Mouse (Mus musculus): Measurements from ENCODE around the gene Nfix. TPM values are rescaled to one million over a fixed set of nuclear protein-coding genes. Genes with fewer than 3 reads are reported as not detected.

Nfix gene
- polyA plus RNA-seq, 1 experiment, result 1.2 TPM

DNA sequence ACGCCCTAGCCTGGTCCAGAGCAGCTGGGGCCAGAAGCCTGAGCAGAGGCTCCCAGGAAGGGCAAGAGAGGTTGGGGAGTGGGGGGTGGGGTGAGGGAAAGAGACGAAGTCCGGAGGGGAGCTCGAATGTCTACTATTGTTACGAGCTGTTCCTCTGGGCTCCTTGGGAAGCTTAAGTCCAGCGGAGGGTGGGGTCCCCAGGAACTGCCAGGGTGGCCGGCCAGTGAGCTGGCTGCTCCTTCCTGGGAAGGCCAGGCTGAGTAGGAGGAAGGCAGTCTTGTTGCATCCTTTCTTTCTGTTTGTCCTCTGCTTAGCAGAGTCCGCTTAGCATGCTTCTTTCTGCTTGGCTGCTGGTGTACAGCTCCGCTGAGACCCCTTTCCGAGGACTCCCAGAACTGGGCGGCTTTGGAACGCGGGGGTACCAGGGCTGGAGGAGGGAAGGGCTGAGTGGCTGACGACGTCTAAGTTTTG is 92.0 kb downstream of the Nfix start:
- no peak overlapping the region for H3K27ac ChIP-seq (ENCODE audit: insufficient read depth, low read length)
- H3K4me3 ChIP-seq (ENCODE audit: low read depth, low read length), result no peak overlapping the region
- H3K9me3 ChIP-seq (replicated peaks; ENCODE audit: control insufficient read depth, insufficient read depth, low read length, poor library complexity, severe bottlenecking), result no peaks in the 10 kb centered on the region
- H3K4me1 ChIP-seq (ENCODE audit: control insufficient read depth, insufficient read depth, low read length), result no peaks in the 10 kb centered on the region
- no peaks in the 10 kb centered on the region for H3K36me3 ChIP-seq (ENCODE audit: control insufficient read depth, insufficient read depth, low read length, poor library complexity, severe bottlenecking)
- H3K9ac ChIP-seq (ENCODE audit: low read depth, poor library complexity, severe bottlenecking), result 0 out of 2 replicates have a peak overlapping the region, but pooled peaks have one; percentile 8
- TF ChIP-seq EP300 (IDR thresholded peaks at IDR 0.05; ENCODE audit: insufficient read depth, low read depth, low read length), result no peak
- TF ChIP-seq POLR2A (IDR thresholded peaks at IDR 0.05; ENCODE audit: insufficient read depth, low read length), result no peak
- no peak for TF ChIP-seq CTCF (IDR thresholded peaks at IDR 0.05; ENCODE audit: low read depth, low read length)
- H3K27me3 ChIP-seq (ENCODE audit: control insufficient read depth, insufficient read depth, low read length, poor library complexity, severe bottlenecking), result peaks cover 22% of the 10 kb centered on the region

DNA sequence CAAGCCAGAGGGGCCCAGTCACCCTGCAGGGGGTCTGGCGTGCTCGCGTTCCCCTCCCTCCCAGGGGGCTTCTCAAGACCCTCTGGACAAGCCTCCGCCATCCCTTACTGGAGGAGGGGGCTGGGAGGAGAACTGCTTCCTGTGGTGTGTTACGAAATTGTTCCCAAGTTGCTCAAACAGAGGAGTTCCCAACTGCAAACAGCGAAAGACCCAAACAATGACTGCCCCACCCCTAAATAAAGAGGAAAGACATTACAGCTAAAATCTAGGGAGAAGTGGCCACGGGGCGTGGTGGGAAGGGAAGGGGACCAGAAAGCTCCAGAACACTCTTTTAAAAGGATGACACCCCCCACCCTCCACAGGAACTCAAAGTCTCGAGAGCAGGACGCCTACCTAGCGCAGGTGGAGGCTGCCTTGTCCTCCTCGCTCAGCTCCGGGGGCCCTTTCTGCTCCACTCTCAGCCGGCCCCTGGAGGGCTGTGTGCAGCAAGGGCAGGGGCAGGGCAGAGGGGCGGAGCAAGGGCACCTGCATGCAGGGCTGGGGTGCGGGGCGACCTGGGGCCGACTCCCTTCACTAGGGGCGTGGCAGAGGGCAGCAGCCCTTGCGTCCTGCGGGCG is 92.8 kb downstream of the Nfix start:
- Histone ChIP-seq H3K27me3 (ENCODE audit: control insufficient read depth, insufficient read depth, low read length, poor library complexity, severe bottlenecking) (peaks cover 22% of the 10 kb centered on the region), H3K36me3 (ENCODE audit: control insufficient read depth, insufficient read depth, low read length, poor library complexity, severe bottlenecking) (no peaks in the 10 kb centered on the region), H3K4me3 (ENCODE audit: low read depth, low read length) (peak overlapping the region; percentile 40), H3K9ac (ENCODE audit: low read depth, poor library complexity, severe bottlenecking) (peak overlapping the region; percentile 53; the same call in 1 of the 2 replicates), H3K9me3 (replicated peaks; ENCODE audit: control insufficient read depth, insufficient read depth, low read length, poor library complexity, severe bottlenecking) (no peaks in the 10 kb centered on the region), H3K27ac (ENCODE audit: insufficient read depth, low read length) (no peak overlapping the region), H3K4me1 (ENCODE audit: control insufficient read depth, insufficient read depth, low read length) (no peaks in the 10 kb centered on the region)
- TF ChIP-seq CTCF (IDR thresholded peaks at IDR 0.05; ENCODE audit: low read depth, low read length), result no peak
- no peak for TF ChIP-seq EP300 (IDR thresholded peaks at IDR 0.05; ENCODE audit: insufficient read depth, low read depth, low read length)
- TF ChIP-seq POLR2A (IDR thresholded peaks at IDR 0.05; ENCODE audit: insufficient read depth, low read length), result no peak

DNA sequence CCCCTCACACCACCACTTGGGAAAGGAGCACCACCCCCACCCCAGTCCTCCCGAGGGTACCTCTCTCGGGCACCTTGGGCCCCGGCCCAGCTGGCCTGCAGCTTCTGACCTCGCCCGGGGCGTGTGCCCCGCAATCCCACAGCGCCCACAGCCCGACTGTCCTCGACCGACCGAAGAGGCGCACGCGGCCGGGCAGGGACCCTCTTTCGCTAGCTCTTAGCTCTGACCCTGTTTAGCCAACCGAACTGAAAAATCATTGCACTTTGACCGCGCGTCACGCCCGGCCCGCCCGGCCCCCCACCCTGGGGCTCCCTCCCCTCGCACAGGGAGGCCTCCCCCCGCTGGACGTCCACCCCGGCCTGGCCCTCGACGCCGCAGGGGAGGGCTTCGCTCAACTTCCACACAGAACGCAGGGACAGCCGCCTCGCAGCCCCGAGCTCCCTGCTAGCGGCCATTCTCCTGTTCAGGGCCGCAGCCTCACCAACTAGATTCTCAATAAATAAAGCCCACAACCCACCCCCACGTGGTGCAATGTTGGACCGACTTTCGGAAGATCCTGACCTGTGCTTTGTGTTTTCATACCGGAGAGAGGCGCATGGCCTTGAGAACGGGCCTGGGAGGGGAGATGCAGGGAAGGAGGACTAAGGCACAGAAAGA is 93.4 kb downstream of the Nfix start:
- Histone ChIP-seq H3K4me1 (ENCODE audit: control insufficient read depth, insufficient read depth, low read length) (no peaks in the 10 kb centered on the region), H3K27ac (ENCODE audit: insufficient read depth, low read length) (no peak overlapping the region), H3K36me3 (ENCODE audit: control insufficient read depth, insufficient read depth, low read length, poor library complexity, severe bottlenecking) (no peaks in the 10 kb centered on the region), H3K4me3 (ENCODE audit: low read depth, low read length) (peak overlapping the region; percentile 40), H3K9me3 (replicated peaks; ENCODE audit: control insufficient read depth, insufficient read depth, low read length, poor library complexity, severe bottlenecking) (no peaks in the 10 kb centered on the region), H3K27me3 (ENCODE audit: control insufficient read depth, insufficient read depth, low read length, poor library complexity, severe bottlenecking) (peaks cover 22% of the 10 kb centered on the region), H3K9ac (ENCODE audit: low read depth, poor library complexity, severe bottlenecking) (peak overlapping the region; percentile 53)
- TF ChIP-seq POLR2A (IDR thresholded peaks at IDR 0.05; ENCODE audit: insufficient read depth, low read length) (no peak), CTCF (IDR thresholded peaks at IDR 0.05; ENCODE audit: low read depth, low read length) (no peak), EP300 (IDR thresholded peaks at IDR 0.05; ENCODE audit: insufficient read depth, low read depth, low read length) (no peak)

DNA sequence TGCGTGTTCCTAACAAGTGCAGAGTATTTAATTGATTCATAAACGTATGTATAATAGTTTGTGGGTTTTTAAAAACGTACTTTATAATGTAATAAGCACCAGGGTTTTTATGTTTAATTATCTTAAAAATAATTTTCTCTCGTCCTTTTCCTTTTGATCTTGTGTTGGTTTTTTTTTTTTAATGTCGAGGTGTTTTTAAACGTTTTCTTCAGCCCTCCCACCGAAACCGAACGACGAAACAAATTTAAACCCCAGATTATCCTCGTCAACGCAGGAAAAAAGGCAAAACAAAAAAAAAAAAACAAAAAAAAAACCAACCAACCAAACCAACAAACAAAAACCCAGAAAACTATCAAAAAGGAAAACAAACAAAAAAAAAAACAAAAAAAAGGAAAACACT is 94.2 kb downstream of the Nfix start:
- H3K36me3 ChIP-seq (ENCODE audit: control insufficient read depth, insufficient read depth, low read length, poor library complexity, severe bottlenecking), result no peaks in the 10 kb centered on the region
- H3K9ac ChIP-seq (ENCODE audit: low read depth, poor library complexity, severe bottlenecking), result no peak overlapping the region; the same call in 1 of the 2 replicates
- no peaks in the 10 kb centered on the region for H3K4me1 ChIP-seq (ENCODE audit: control insufficient read depth, insufficient read depth, low read length)
- H3K4me3 ChIP-seq (ENCODE audit: low read depth, low read length), result no peak overlapping the region
- H3K27me3 ChIP-seq (ENCODE audit: control insufficient read depth, insufficient read depth, low read length, poor library complexity, severe bottlenecking), result peaks cover 22% of the 10 kb centered on the region
- no peaks in the 10 kb centered on the region for H3K9me3 ChIP-seq (replicated peaks; ENCODE audit: control insufficient read depth, insufficient read depth, low read length, poor library complexity, severe bottlenecking)
- no peak for TF ChIP-seq EP300 (IDR thresholded peaks at IDR 0.05; ENCODE audit: insufficient read depth, low read depth, low read length)
- no peak for TF ChIP-seq CTCF (IDR thresholded peaks at IDR 0.05; ENCODE audit: low read depth, low read length)
- TF ChIP-seq POLR2A (IDR thresholded peaks at IDR 0.05; ENCODE audit: insufficient read depth, low read length), result no peak
- no peak overlapping the region for H3K27ac ChIP-seq (ENCODE audit: insufficient read depth, low read length)

DNA sequence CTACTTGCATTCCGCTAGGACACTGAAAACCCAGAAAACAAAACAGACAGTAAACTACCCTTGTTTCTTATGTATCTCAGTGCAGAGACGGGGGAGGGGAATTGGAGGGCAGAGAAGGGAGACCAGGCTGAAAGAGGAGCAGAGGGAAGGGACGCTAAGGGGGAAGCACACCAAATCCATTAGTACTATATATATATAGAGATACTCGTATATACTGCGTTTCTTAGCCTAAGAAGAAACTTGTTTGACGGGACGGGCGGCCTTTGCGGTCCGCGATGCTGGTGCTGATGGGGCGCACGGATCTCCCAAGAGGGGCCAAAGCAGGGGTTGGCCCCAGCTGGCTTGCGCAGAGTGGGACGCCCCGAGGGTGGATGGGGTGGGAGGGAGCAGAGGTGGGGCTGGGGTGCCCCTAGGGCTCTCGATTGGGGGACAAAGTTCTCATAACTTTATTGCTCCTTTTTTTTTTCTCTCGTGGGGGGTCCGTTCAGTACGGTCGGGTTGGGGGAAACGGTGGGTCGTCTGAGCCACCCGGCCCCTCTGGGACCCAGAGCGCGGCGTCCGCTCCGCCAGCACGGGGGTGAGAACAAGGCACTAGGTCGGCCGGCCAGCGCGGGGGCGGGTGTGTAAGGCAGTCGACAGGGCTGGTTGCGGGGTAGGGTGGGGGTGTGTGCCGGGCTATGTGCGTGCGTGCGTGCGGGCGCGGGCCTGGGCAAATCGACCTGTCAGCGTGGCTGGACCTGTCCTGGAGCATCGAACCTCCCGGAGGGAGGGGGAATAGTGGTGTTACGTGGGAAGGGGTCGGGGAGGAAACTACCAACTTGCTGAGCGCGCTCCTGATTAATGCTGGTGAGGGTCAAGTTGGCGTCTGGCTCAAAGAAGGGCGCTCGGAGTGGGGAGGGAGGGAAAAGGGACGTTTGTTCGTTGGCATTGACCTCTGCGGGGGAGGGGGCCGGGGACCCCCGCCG is 95.0 kb downstream of the Nfix start:
- Histone ChIP-seq H3K27me3 (ENCODE audit: control insufficient read depth, insufficient read depth, low read length, poor library complexity, severe bottlenecking) (peaks cover 22% of the 10 kb centered on the region), H3K27ac (ENCODE audit: insufficient read depth, low read length) (no peak overlapping the region), H3K9me3 (replicated peaks; ENCODE audit: control insufficient read depth, insufficient read depth, low read length, poor library complexity, severe bottlenecking) (no peaks in the 10 kb centered on the region), H3K9ac (ENCODE audit: low read depth, poor library complexity, severe bottlenecking) (peak overlapping the region; percentile 12; the same call in 1 of the 2 replicates), H3K36me3 (ENCODE audit: control insufficient read depth, insufficient read depth, low read length, poor library complexity, severe bottlenecking) (no peaks in the 10 kb centered on the region), H3K4me3 (ENCODE audit: low read depth, low read length) (peak overlapping the region; percentile 33), H3K4me1 (ENCODE audit: control insufficient read depth, insufficient read depth, low read length) (no peaks in the 10 kb centered on the region)
- TF ChIP-seq CTCF (IDR thresholded peaks at IDR 0.05; ENCODE audit: low read depth, low read length) (no peak), EP300 (IDR thresholded peaks at IDR 0.05; ENCODE audit: insufficient read depth, low read depth, low read length) (no peak), POLR2A (IDR thresholded peaks at IDR 0.05; ENCODE audit: insufficient read depth, low read length) (no peak)

Measured in ES-Bruce4 (cell line).